Mouse (Mus musculus): ENCODE data around the gene AI464131.

- no peak for TF ChIP-seq CTCF (IDR thresholded peaks at IDR 0.05; ENCODE audit: extremely low read depth, insufficient read depth, insufficient read length, insufficient replicate concordance)
- no peak for TF ChIP-seq POLR2A (IDR thresholded peaks at IDR 0.05; ENCODE audit: low read depth, low read length)
Observed at GRCm38 (mm10) chr4:41478751-41479455, 24.0 kb downstream of the AI464131 start.

All from spleen, adult 2 months (tissue).